ENCODE assay signal across 25 mouse cellular contexts in genomic region chr3:52200106-52200505, GRCm38 (mm10).
A peak's percentile ranks its signal among the peaks of the same experiment; 100 is the strongest.
DNase-seq lines count a peak whose midpoint lies in the region; ATAC-seq and TF ChIP-seq lines count a peak whose summit lies in the region.
"Had no signal": no experiment of that assay in that cellular context is flagged by ENCODE, and none has a peak within 500 bp of the region (broad histone marks: within the 10 kb centered on the region; RNA-seq: fewer than 3 reads in every experiment).

No protein-coding gene starts in this region.

- intact Hi-C loops in gastrocnemius, postnatal 14 days (cut with DNase I; ENCODE audit: low total_unique reads): no loop called here

- no peak overlapping the region for H3K4me3 ChIP-seq in liver, postnatal 0 days (ENCODE audit: low read depth, low read length)
- no peak overlapping the region for H3K4me3 ChIP-seq in liver, embryonic 12.5 days
- H3K4me3 ChIP-seq in embryonic facial prominence, embryonic 10.5 days: no peak overlapping the region
- H3K4me3 ChIP-seq: embryonic facial prominence, embryonic 13.5 days; erythroblast, embryonic 14.5 days; forebrain, embryonic 13.5 days; heart, adult 2 months; limb, embryonic 12.5 days; midbrain, embryonic 10.5 days; midbrain, embryonic 15.5 days had no signal

- 62% methylated on average over 4 of the region's 4 CpGs for WGBS in liver, postnatal 0 days (ENCODE audit: insufficient replicate concordance)
- 58% methylated on average over 4 of the region's 4 CpGs for WGBS in liver, embryonic 12.5 days (ENCODE audit: insufficient replicate concordance)
- 78% methylated on average over 4 of the region's 4 CpGs for WGBS in embryonic facial prominence, embryonic 10.5 days

- H3K27me3 ChIP-seq in liver, postnatal 0 days (ENCODE audit: insufficient read depth, low read length): no peaks in the 10 kb centered on the region
- H3K27me3 ChIP-seq in liver, embryonic 12.5 days (replicated peaks): peaks cover 36% of the 10 kb centered on the region
- 0 out of 2 replicates have a peak, but pooled peaks cover 4% of the 10 kb centered on the region for H3K27me3 ChIP-seq in embryonic facial prominence, embryonic 10.5 days (replicated peaks; ENCODE audit: low read depth, poor library complexity, severe bottlenecking)
- H3K27me3 ChIP-seq: embryonic facial prominence, embryonic 13.5 days; forebrain, embryonic 13.5 days; midbrain, embryonic 15.5 days had no signal

- peak; percentile 49 for ATAC-seq in frontal cortex, adult (ENCODE audit: low TSS enrichment)
- no peak for ATAC-seq in liver, postnatal 0 days
- no peak for ATAC-seq in liver, embryonic 12.5 days
- ATAC-seq: forebrain, embryonic 13.5 days; hindbrain, embryonic 16.5 days; midbrain, embryonic 15.5 days had no signal

- no peak overlapping the region for H3K9ac ChIP-seq in liver, postnatal 0 days (replicated peaks)
- H3K9ac ChIP-seq in liver, embryonic 12.5 days: no peak overlapping the region
- H3K9ac ChIP-seq: embryonic facial prominence, embryonic 13.5 days; forebrain, embryonic 13.5 days; limb, embryonic 12.5 days; liver, embryonic 14.5 days; lung, embryonic 14.5 days; midbrain, embryonic 15.5 days had no signal

- no peak overlapping the region for H3K27ac ChIP-seq in liver, postnatal 0 days (ENCODE audit: low read depth)
- no peak overlapping the region for H3K27ac ChIP-seq in liver, embryonic 12.5 days
- no peak overlapping the region for H3K27ac ChIP-seq in embryonic facial prominence, embryonic 10.5 days (replicated peaks)
- H3K27ac ChIP-seq: embryonic facial prominence, embryonic 13.5 days; forebrain, embryonic 13.5 days; heart, adult 2 months; kidney, postnatal 0 days; limb, embryonic 12.5 days; liver, embryonic 14.5 days; midbrain, embryonic 10.5 days; midbrain, embryonic 15.5 days had no signal

- no peaks in the 10 kb centered on the region for H3K9me3 ChIP-seq in liver, postnatal 0 days (ENCODE audit: low read length)
- no peaks in the 10 kb centered on the region for H3K9me3 ChIP-seq in liver, embryonic 12.5 days (replicated peaks)
- peaks cover 6% of the 10 kb centered on the region; the same call in 1 of the 2 replicates for H3K9me3 ChIP-seq in embryonic facial prominence, embryonic 10.5 days
- H3K9me3 ChIP-seq: embryonic facial prominence, embryonic 13.5 days had no signal

- TF ChIP-seq CTCF in liver, postnatal 0 days (IDR thresholded peaks at IDR 0.05; ENCODE audit: low read depth): no peak

- no peak overlapping the region for H3K4me2 ChIP-seq in liver, postnatal 0 days (ENCODE audit: low read depth, low read length)
- H3K4me2 ChIP-seq in liver, embryonic 12.5 days: no peak overlapping the region
- H3K4me2 ChIP-seq: forebrain, embryonic 13.5 days; limb, embryonic 12.5 days; lung, embryonic 14.5 days; midbrain, embryonic 15.5 days had no signal

- no peaks in the 10 kb centered on the region for H3K36me3 ChIP-seq in liver, postnatal 0 days (replicated peaks; ENCODE audit: insufficient read depth, low read length)
- no peaks in the 10 kb centered on the region for H3K36me3 ChIP-seq in liver, embryonic 12.5 days
- no peaks in the 10 kb centered on the region for H3K36me3 ChIP-seq in embryonic facial prominence, embryonic 10.5 days (replicated peaks)
- H3K36me3 ChIP-seq: embryonic facial prominence, embryonic 13.5 days; limb, embryonic 12.5 days; midbrain, embryonic 10.5 days; midbrain, embryonic 15.5 days had no signal

- no peak for TF ChIP-seq EP300 in liver, postnatal 0 days (IDR thresholded peaks at IDR 0.05; ENCODE audit: low read depth)

- DNase-seq in frontal cortex, postnatal 25 days (ENCODE audit: low spot score in 2 of 2): no peak
- DNase-seq in liver, postnatal 0 days: peak; percentile 3
- DNase-seq in embryonic facial prominence, embryonic 10.5 days (ENCODE audit: low spot score): peak; percentile 5
- DNase-seq in naive thymus-derived CD4-positive, alpha-beta T cell, adult 2 months (ENCODE audit: low read depth): peak; percentile 10
- no peak for DNase-seq in gastrocnemius, postnatal 14 days
- DNase-seq: cerebellum, adult 11-12 months; cerebellum, adult 9-11 months; embryo, embryonic 11 days; gastrocnemius, postnatal 36 days; kidney, adult 18-20 months; layer of hippocampus, postnatal 36 days; lung, postnatal 14 days had no signal

- peaks cover 8% of the 10 kb centered on the region; the same call in 1 of the 2 replicates for H3K4me1 ChIP-seq in liver, postnatal 0 days (ENCODE audit: insufficient read depth)
- peaks cover 23% of the 10 kb centered on the region for H3K4me1 ChIP-seq in liver, embryonic 12.5 days
- peaks cover 25% of the 10 kb centered on the region for H3K4me1 ChIP-seq in embryonic facial prominence, embryonic 10.5 days

Comparison
In these comparisons a context has a peak if more than half of its experiments do, and no peak if none do; other contexts are left out.
1. DNase-seq: peak in liver, postnatal 0 days (single experiment), embryonic facial prominence, embryonic 10.5 days (single experiment) and naive thymus-derived CD4-positive, alpha-beta T cell, adult 2 months (single experiment); none in frontal cortex, postnatal 25 days (0 of 2) and gastrocnemius, postnatal 14 days (single experiment).